Mouse (Mus musculus): ENCODE data around the gene Pnrc2. TPM values are rescaled to one million over a fixed set of nuclear protein-coding genes. Genes with fewer than 3 reads are reported as not detected.

Pnrc2 gene
- polyA plus RNA-seq (2014; fragmentation: Nextera tagmentation; extraction: Ambion mirVana): 90.8 and 122 TPM in 2 replicates

DNA sequence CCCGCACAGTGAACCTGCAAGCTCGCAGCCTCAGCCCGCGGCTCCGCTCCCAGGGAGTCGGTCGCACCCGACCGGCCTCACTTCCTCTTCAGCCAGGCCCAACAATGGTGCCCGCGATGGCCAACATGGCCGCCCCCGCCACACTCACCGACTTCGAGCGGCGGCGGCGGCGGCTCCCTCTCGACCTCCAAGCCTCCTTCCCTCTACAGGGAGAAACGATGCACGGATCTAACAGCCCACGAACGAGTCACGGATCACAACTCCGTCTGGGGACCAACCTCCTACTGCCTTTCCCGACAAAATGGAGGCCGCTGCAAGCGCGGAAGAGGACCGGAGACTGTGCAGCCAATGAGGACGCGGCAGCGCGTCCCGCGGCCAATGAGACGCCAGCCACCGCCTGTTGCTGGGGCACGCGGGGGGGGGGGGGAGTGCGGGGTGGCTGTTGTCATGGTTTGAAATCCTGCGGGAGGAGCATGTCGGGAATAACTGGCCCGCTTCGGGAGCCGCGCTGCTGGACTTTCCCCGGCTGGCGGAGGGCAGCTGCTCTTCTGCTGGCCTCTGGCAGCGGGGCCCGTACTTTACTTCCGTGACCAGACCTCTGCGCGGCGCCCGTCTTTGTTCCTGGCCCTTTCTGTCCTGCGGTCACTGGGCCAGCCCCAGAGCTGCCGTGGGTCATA lies at the start of gene Pnrc2:
Gene Pnrc2 (minus strand): TSS at position 325 of the 677 bp plus-strand sequence.
- WGBS: under 1% methylated on average over 57 of the region's 60 CpGs

DNA sequence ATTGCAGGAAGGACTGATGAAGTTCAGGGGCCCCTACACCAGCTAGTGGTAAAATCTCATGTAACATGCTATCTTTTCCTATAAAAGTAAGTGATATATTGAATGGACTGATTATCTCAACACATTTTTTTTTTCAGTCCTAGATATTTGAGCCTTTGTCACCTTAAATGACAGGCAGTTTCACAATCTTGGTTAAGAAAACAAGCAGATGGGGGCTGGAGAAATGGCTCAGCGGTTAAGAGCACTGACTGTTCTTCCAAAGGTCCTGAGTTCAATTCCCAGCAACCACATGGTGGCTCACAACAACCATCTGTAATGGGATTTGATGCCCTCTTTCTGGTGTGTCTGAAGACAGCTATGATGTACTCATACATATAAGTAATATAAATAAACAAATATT lies 48.5 kb upstream of the Pnrc2 start:
- 100% methylated on average over 1 of the region's 1 CpGs for WGBS
- Histone ChIP-seq H3K9ac (replicated peaks; ENCODE audit: low read length) (no peak overlapping the region), H3K4me1 (ENCODE audit: control insufficient read depth, insufficient read depth, low read length) (peaks cover 8% of the 10 kb centered on the region), H3K27me3 (ENCODE audit: control insufficient read depth, insufficient read depth, low read length) (no peaks in the 10 kb centered on the region), H3K9me3 (ENCODE audit: control insufficient read depth, low read length) (no peaks in the 10 kb centered on the region), H3K4me3 (replicated peaks; ENCODE audit: low read depth, low read length) (no peak overlapping the region), H3K27ac (replicated peaks; ENCODE audit: low read depth, low read length) (no peak overlapping the region), H3K36me3 (ENCODE audit: control insufficient read depth, insufficient read depth, low read length) (peaks cover 19% of the 10 kb centered on the region), H3K4me2 (ENCODE audit: low read length) (peak overlapping the region; percentile 87)
- DNase-seq (no peak), ATAC-seq (ENCODE audit: low FRiP score, low TSS enrichment) (no peak)

More for the DNA sequence above, at the start of gene Pnrc2:
- DNase-seq: peak; percentile 96
- peak within 1 kb of the TSS; percentile 94 for H3K27ac ChIP-seq (replicated peaks; ENCODE audit: low read depth, low read length)
- H3K4me2 ChIP-seq (ENCODE audit: low read length): peak within 1 kb of the TSS; percentile 67
- H3K4me3 ChIP-seq (replicated peaks; ENCODE audit: low read depth, low read length): peak within 1 kb of the TSS; percentile 68
- H3K27me3 ChIP-seq (ENCODE audit: control insufficient read depth, insufficient read depth, low read length): no peaks in the 10 kb centered on the region
- no peaks in the 10 kb centered on the region for H3K9me3 ChIP-seq (ENCODE audit: control insufficient read depth, low read length)
- ATAC-seq (ENCODE audit: low FRiP score, low TSS enrichment): peak; percentile 95
- peaks cover 47% of the 10 kb centered on the region for H3K4me1 ChIP-seq (ENCODE audit: control insufficient read depth, insufficient read depth, low read length)
- peaks cover 23% of the 10 kb centered on the region for H3K36me3 ChIP-seq (ENCODE audit: control insufficient read depth, insufficient read depth, low read length)
- peak within 1 kb of the TSS; percentile 74 for H3K9ac ChIP-seq (replicated peaks; ENCODE audit: low read length)

DNA sequence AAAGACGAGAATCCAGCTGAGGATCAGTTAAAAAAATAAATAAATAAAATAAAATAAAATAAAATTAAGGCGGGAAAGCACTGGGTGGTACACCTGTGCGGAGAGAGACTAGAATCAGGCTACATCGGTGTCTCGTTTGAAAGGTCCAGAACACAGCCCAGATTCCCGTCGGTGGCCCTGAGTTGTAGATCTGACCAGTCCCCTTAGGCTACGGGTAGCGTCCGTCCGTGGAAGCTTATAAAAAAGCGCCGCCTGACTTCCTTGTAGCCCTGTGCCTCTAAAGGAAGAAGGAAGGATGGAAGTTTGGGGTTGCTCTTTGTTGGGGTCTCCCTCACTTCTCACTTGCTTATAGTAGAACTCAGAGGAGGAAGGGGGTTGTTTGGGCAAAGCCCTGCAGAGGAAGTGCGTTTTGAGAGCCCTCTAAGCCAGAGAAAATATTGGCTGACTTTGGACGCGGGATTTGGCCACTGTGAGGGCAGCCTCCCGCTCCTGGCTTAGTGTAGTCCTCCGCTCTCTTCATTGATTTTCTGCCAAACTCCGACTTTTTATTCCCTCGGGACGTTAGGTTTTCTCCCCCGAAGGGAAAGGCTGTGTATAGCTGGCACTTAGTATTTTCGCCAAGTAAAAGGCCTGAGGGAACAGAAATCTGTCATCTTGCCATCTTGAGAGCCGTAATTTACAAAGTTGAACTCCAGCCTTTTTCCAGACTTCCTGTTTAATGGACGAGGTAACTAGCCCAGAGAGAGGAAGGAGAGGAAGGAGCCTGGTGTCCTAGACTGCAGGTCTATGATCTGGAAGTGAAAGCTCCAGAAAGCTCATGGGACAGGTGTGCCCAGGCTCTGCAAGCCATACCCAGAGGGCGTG lies 47.8 kb upstream of the Pnrc2 start:
- Histone ChIP-seq H3K27ac (replicated peaks; ENCODE audit: low read depth, low read length) (peak overlapping the region; percentile 73), H3K36me3 (ENCODE audit: control insufficient read depth, insufficient read depth, low read length) (peaks cover 19% of the 10 kb centered on the region), H3K4me3 (replicated peaks; ENCODE audit: low read depth, low read length) (peak overlapping the region; percentile 72), H3K9ac (replicated peaks; ENCODE audit: low read length) (peak overlapping the region; percentile 66), H3K4me2 (ENCODE audit: low read length) (peak overlapping the region; percentile 87), H3K9me3 (ENCODE audit: control insufficient read depth, low read length) (no peaks in the 10 kb centered on the region), H3K27me3 (ENCODE audit: control insufficient read depth, insufficient read depth, low read length) (no peaks in the 10 kb centered on the region), H3K4me1 (ENCODE audit: control insufficient read depth, insufficient read depth, low read length) (peaks cover 8% of the 10 kb centered on the region)
- DNase-seq: peak; percentile 49
- WGBS: 6% methylated on average over 26 of the region's 26 CpGs
- ATAC-seq (ENCODE audit: low FRiP score, low TSS enrichment): no peak

DNA sequence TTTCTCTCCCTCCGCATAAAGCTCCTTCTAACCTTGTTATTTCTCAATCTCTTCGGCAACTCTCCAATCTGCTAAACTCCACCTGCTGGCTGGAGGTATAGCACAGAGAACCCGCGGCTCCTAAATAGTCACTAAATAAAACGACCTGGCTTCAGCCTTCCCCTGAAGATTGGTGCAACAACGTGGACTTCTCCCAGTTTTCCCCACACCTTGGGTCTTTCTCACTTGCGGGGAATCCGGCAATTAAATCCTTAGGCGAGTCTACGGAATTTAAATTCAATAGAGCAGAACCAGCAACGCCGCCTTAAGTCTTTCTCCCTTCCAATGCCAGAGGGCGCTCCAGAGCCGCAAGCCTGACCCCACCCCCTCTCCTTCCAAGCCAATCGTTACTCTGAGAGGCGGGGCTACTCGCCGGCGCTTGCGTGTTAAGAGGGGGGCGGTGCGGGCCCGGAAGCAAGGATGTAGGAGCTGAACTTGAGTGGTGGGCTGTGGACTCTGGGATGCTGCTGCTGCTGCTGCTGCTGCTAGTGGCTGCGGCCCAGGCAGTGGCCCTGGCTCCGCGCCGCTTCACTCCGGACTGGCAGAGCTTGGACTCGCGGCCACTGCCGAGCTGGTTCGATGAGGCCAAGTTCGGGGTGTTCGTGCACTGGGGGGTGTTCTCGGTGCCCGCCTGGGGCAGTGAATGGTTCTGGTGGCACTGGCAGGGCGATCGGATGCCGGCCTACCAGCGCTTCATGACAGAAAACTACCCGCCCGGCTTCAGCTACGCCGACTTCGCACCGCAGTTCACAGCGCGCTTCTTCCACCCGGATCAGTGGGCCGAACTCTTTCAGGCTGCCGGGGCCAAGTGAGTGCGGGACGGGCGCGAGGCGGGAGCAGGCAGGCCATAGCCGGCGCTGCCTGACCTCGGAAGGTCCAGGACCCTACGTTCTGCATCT lies 46.9 kb upstream of the Pnrc2 start, which contains the start of gene Fuca1:
Gene Fuca1 (plus strand): TSS at position 432 of the 938 bp plus-strand sequence.
- Histone ChIP-seq H3K9me3 (ENCODE audit: control insufficient read depth, low read length) (no peaks in the 10 kb centered on the region), H3K4me1 (ENCODE audit: control insufficient read depth, insufficient read depth, low read length) (peaks cover 8% of the 10 kb centered on the region), H3K27me3 (ENCODE audit: control insufficient read depth, insufficient read depth, low read length) (no peaks in the 10 kb centered on the region), H3K4me2 (ENCODE audit: low read length) (peak within 1 kb of the TSS; percentile 87), H3K27ac (replicated peaks; ENCODE audit: low read depth, low read length) (peak within 1 kb of the TSS; percentile 73), H3K9ac (replicated peaks; ENCODE audit: low read length) (peak within 1 kb of the TSS; percentile 66), H3K36me3 (ENCODE audit: control insufficient read depth, insufficient read depth, low read length) (peaks cover 11% of the 10 kb centered on the region), H3K4me3 (replicated peaks; ENCODE audit: low read depth, low read length) (peak within 1 kb of the TSS; percentile 72)
- peak; percentile 96 for ATAC-seq (ENCODE audit: low FRiP score, low TSS enrichment)
- DNase-seq: peak; percentile 99
- 2% methylated on average over 60 of the region's 60 CpGs for WGBS

DNA sequence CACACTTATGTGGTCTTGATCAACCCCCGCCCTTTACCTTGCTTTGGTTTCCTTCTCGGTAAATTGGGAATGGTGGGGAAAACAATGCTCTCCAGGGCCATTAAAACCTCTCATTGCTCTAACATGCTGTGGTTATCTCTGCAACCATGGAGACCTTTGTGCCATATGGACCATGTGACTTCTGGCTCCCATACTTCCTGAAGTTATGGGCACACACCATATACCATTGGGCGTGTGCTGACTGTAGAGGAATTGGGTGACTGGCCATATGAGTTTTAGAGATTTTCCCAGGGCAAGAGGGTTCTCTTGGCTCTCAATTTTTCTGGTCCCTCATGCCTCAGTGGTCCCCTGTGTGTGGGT lies 45.6 kb upstream of the Pnrc2 start:
- no peaks in the 10 kb centered on the region for H3K9me3 ChIP-seq (ENCODE audit: control insufficient read depth, low read length)
- H3K4me3 ChIP-seq (replicated peaks; ENCODE audit: low read depth, low read length): no peak overlapping the region
- DNase-seq (no peak), ATAC-seq (ENCODE audit: low FRiP score, low TSS enrichment) (no peak)
- WGBS: 100% methylated on average over 3 of the region's 3 CpGs
- H3K9ac ChIP-seq (replicated peaks; ENCODE audit: low read length): no peak overlapping the region
- H3K27me3 ChIP-seq (ENCODE audit: control insufficient read depth, insufficient read depth, low read length): no peaks in the 10 kb centered on the region
- peaks cover 8% of the 10 kb centered on the region for H3K4me1 ChIP-seq (ENCODE audit: control insufficient read depth, insufficient read depth, low read length)
- H3K4me2 ChIP-seq (ENCODE audit: low read length): no peak overlapping the region
- H3K36me3 ChIP-seq (ENCODE audit: control insufficient read depth, insufficient read depth, low read length): 0 out of 2 replicates have a peak, but pooled peaks cover 8% of the 10 kb centered on the region
- no peak overlapping the region for H3K27ac ChIP-seq (replicated peaks; ENCODE audit: low read depth, low read length)

DNA sequence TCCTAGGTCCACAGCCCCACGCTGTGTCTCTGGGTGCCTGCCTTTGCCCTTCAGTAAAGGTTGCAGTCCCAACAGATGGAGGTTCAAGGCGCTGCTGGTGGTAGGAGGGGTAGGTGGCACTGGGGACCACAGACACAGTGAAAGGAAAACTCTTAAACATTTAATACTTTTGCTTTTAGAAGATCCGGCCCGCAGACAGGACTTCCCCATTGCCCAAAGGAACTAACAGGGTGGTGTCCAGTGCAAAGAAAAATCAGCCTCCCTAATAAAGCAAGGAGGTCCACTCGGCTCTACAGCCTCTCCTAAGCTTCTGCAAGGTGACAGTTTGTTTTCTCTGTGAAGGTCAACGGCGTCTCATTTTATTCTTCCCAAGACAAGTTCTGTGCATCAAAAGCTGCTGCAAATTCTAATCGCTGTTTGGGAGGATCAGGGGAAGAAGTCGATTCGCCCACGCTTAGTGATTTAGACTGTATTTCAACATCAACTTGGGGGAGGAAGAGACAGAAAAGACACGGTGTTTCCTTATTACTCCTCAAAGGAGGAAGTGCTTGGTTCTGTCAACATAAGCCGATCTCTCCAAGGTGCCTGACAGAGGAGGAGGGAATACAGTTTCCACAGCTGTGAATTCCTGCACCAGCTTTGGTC lies 45.1 kb upstream of the Pnrc2 start:
- H3K4me2 ChIP-seq (ENCODE audit: low read length): no peak overlapping the region
- 91% methylated on average over 13 of the region's 13 CpGs for WGBS
- ATAC-seq (ENCODE audit: low FRiP score, low TSS enrichment): no peak
- H3K9me3 ChIP-seq (ENCODE audit: control insufficient read depth, low read length): no peaks in the 10 kb centered on the region
- H3K27ac ChIP-seq (replicated peaks; ENCODE audit: low read depth, low read length): no peak overlapping the region
- no peak for DNase-seq
- no peak overlapping the region for H3K9ac ChIP-seq (replicated peaks; ENCODE audit: low read length)
- no peak overlapping the region for H3K4me3 ChIP-seq (replicated peaks; ENCODE audit: low read depth, low read length)
- H3K36me3 ChIP-seq (ENCODE audit: control insufficient read depth, insufficient read depth, low read length): 0 out of 2 replicates have a peak, but pooled peaks cover 5% of the 10 kb centered on the region
- peaks cover 8% of the 10 kb centered on the region for H3K4me1 ChIP-seq (ENCODE audit: control insufficient read depth, insufficient read depth, low read length)
- no peaks in the 10 kb centered on the region for H3K27me3 ChIP-seq (ENCODE audit: control insufficient read depth, insufficient read depth, low read length)

DNA sequence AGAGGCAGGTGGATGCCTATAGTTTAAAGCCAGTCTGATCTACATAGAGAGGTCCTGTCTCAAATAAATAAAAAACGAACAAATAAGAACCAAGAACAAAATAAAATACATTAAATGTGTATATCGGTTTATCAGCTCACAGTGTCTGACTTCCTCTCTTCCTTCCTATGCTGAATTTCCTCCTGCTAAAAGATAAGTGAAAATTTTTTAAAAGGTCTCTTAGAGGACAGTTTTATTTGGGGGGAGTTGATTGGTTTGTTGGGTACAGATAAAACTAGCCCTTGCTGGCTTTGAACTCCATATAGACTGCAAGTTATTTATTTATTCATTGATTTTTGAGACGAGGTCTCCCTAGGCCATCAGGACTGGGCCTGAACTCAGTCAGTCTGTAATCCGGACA lies 39.8 kb upstream of the Pnrc2 start:
- no peaks in the 10 kb centered on the region for H3K27me3 ChIP-seq (ENCODE audit: control insufficient read depth, insufficient read depth, low read length)
- DNase-seq: no peak
- H3K4me1 ChIP-seq (ENCODE audit: control insufficient read depth, insufficient read depth, low read length): no peaks in the 10 kb centered on the region
- H3K36me3 ChIP-seq (ENCODE audit: control insufficient read depth, insufficient read depth, low read length): no peaks in the 10 kb centered on the region
- H3K9ac ChIP-seq (replicated peaks; ENCODE audit: low read length): no peak overlapping the region
- no peak overlapping the region for H3K4me3 ChIP-seq (replicated peaks; ENCODE audit: low read depth, low read length)
- ATAC-seq (ENCODE audit: low FRiP score, low TSS enrichment): no peak
- 68% methylated on average over 4 of the region's 4 CpGs for WGBS
- no peak overlapping the region for H3K4me2 ChIP-seq (ENCODE audit: low read length)
- no peaks in the 10 kb centered on the region for H3K9me3 ChIP-seq (ENCODE audit: control insufficient read depth, low read length)
- H3K27ac ChIP-seq (replicated peaks; ENCODE audit: low read depth, low read length): peak overlapping the region; percentile 45; the same call in 1 of the 2 replicates

DNA sequence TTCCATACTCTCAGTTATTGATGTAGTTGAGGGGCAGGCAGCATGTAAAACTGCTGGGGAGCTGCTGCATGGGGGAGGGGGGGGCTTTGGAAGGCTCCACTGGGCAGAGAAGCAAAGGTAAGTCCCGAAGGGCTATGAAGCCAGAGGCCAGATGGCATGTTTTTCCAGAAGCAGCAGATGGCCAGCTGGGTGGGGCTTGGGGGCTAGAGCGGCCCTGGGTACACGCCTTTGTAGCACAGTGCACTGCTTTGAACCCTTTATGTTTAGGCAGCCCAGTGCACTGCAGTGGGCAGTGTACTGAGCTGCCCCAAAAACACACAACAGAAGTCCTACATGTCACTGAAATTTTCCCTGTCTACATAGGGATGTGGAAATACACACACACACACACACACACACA lies 39.2 kb upstream of the Pnrc2 start:
- no peak overlapping the region for H3K4me3 ChIP-seq (replicated peaks; ENCODE audit: low read depth, low read length)
- no peak overlapping the region for H3K4me2 ChIP-seq (ENCODE audit: low read length)
- H3K27me3 ChIP-seq (ENCODE audit: control insufficient read depth, insufficient read depth, low read length): no peaks in the 10 kb centered on the region
- ATAC-seq (ENCODE audit: low FRiP score, low TSS enrichment) (peak; percentile 58; the same call in 1 of the 2 replicates), DNase-seq (peak; percentile 61)
- no peak overlapping the region for H3K9ac ChIP-seq (replicated peaks; ENCODE audit: low read length)
- peak overlapping the region; percentile 45; the same call in 1 of the 2 replicates for H3K27ac ChIP-seq (replicated peaks; ENCODE audit: low read depth, low read length)
- H3K36me3 ChIP-seq (ENCODE audit: control insufficient read depth, insufficient read depth, low read length): no peaks in the 10 kb centered on the region
- no peaks in the 10 kb centered on the region for H3K9me3 ChIP-seq (ENCODE audit: control insufficient read depth, low read length)
- WGBS: 14% methylated on average over 3 of the region's 3 CpGs
- H3K4me1 ChIP-seq (ENCODE audit: control insufficient read depth, insufficient read depth, low read length): no peaks in the 10 kb centered on the region

Measured in midbrain, embryonic 14.5 days (tissue).